Mouse (Mus musculus): ENCODE measurements around the gene Pnp2. TPM values are rescaled to one million over a fixed set of nuclear protein-coding genes. Genes with fewer than 3 reads are reported as not detected.
"Not testable (repeated sequence)": the region's sequence is repeated elsewhere in the genome, so short reads cannot be mapped to it uniquely, and the experiment has no call there.

The Pnp2 gene
- 2.7 and 3.1 TPM in 2 replicates for polyA plus RNA-seq (2012; rRNA removed)

GRCm38 (mm10) chr14:50955942-50956508 is at the start of gene Pnp2:
Gene Pnp2, plus strand, starts transcription at chr14:50955992.
- not testable (repeated sequence) for H3K36me3 ChIP-seq (ENCODE audit: control insufficient read depth, insufficient read depth, low read length); H3K4me1 ChIP-seq (ENCODE audit: control insufficient read depth, insufficient read depth, insufficient read length); H3K27me3 ChIP-seq (ENCODE audit: control insufficient read depth, insufficient read depth, low read length)
- 16% methylated on average over 19 of the region's 19 CpGs for WGBS
- H3K27ac ChIP-seq (ENCODE audit: insufficient read depth, low read length): peak within 1 kb of the TSS; percentile 18; the same call in 1 of the 2 replicates
- peak within 1 kb of the TSS; percentile 48 for H3K4me3 ChIP-seq (ENCODE audit: extremely low read depth, insufficient read depth, insufficient read length)
- peak in 1 of 2 experiments; percentile 51 for DNase-seq (ENCODE audit: low read depth in 1 of 2, low spot score in 2 of 2)

GRCm38 (mm10) chr14:50908126-50908525 is 47.7 kb upstream of the Pnp2 start:
- no peaks in the 10 kb centered on the region; the same call in 1 of the 2 replicates for H3K36me3 ChIP-seq (ENCODE audit: control insufficient read depth, insufficient read depth, low read length)
- no peak for DNase-seq (ENCODE audit: low read depth in 1 of 2, low spot score in 2 of 2)
- TF ChIP-seq POLR2A (IDR thresholded peaks at IDR 0.05; ENCODE audit: low read depth, low read length): no peak
- no peak for TF ChIP-seq CTCF (IDR thresholded peaks at IDR 0.05; ENCODE audit: extremely low read depth, insufficient read depth, insufficient read length, insufficient replicate concordance)
- H3K4me3 ChIP-seq (ENCODE audit: extremely low read depth, insufficient read depth, insufficient read length): no peak overlapping the region
- WGBS: 76% methylated on average over 4 of the region's 4 CpGs
- no peaks in the 10 kb centered on the region for H3K4me1 ChIP-seq (ENCODE audit: control insufficient read depth, insufficient read depth, insufficient read length)
- no peaks in the 10 kb centered on the region for H3K27me3 ChIP-seq (ENCODE audit: control insufficient read depth, insufficient read depth, low read length)
- no peak overlapping the region for H3K27ac ChIP-seq (ENCODE audit: insufficient read depth, low read length)

- no peaks in the 10 kb centered on the region for H3K27me3 ChIP-seq (ENCODE audit: control insufficient read depth, insufficient read depth, low read length)
- peaks cover 17% of the 10 kb centered on the region for H3K36me3 ChIP-seq (ENCODE audit: control insufficient read depth, insufficient read depth, low read length)
- no peak for TF ChIP-seq POLR2A (IDR thresholded peaks at IDR 0.05; ENCODE audit: low read depth, low read length)
- TF ChIP-seq CTCF (IDR thresholded peaks at IDR 0.05; ENCODE audit: extremely low read depth, insufficient read depth, insufficient read length, insufficient replicate concordance): no peak
- H3K4me1 ChIP-seq (ENCODE audit: control insufficient read depth, insufficient read depth, insufficient read length): no peaks in the 10 kb centered on the region
- H3K27ac ChIP-seq (ENCODE audit: insufficient read depth, low read length): no peak overlapping the region
- DNase-seq (ENCODE audit: low read depth in 1 of 2, low spot score in 2 of 2): no peak
- no peak overlapping the region for H3K4me3 ChIP-seq (ENCODE audit: extremely low read depth, insufficient read depth, insufficient read length)
- WGBS: 88% methylated on average over 3 of the region's 3 CpGs
These were observed 44.4 kb upstream of the Pnp2 start for GRCm38 (mm10) chr14:50911356-50911755.

- not testable (repeated sequence) for H3K27ac ChIP-seq (ENCODE audit: insufficient read depth, low read length); DNase-seq (ENCODE audit: low read depth in 1 of 2, low spot score in 2 of 2)
These were observed 32.4 kb upstream of the Pnp2 start for GRCm38 (mm10) chr14:50923437-50923836.

GRCm38 (mm10) chr14:50924281-50925064 is 31.3 kb upstream of the Pnp2 start, which contains the start of the genes Osgep and Apex1:
Gene Osgep, minus strand, starts transcription at chr14:50924893.
Gene Apex1, plus strand, starts transcription at chr14:50924968.
- WGBS: under 1% methylated on average over 57 of the region's 57 CpGs
- peak; percentile 94 to 95 for DNase-seq (ENCODE audit: low read depth in 1 of 2, low spot score in 2 of 2)
- peaks cover 31% of the 10 kb centered on the region for H3K36me3 ChIP-seq (ENCODE audit: control insufficient read depth, insufficient read depth, low read length)
- TF ChIP-seq POLR2A (IDR thresholded peaks at IDR 0.05; ENCODE audit: low read depth, low read length): peak; percentile 72
- TF ChIP-seq CTCF (IDR thresholded peaks at IDR 0.05; ENCODE audit: extremely low read depth, insufficient read depth, insufficient read length, insufficient replicate concordance): no peak
- H3K27ac ChIP-seq (ENCODE audit: insufficient read depth, low read length): peak within 1 kb of the TSS; percentile 97
- no peaks in the 10 kb centered on the region for H3K27me3 ChIP-seq (ENCODE audit: control insufficient read depth, insufficient read depth, low read length)
- H3K4me1 ChIP-seq (ENCODE audit: control insufficient read depth, insufficient read depth, insufficient read length): peaks cover 5% of the 10 kb centered on the region; the same call in 1 of the 2 replicates
- peak within 1 kb of the TSS; percentile 85 for H3K4me3 ChIP-seq (ENCODE audit: extremely low read depth, insufficient read depth, insufficient read length)

More at GRCm38 (mm10) chr14:50923437-50923836, 32.4 kb upstream of the Pnp2 start:
- H3K27me3 ChIP-seq (ENCODE audit: control insufficient read depth, insufficient read depth, low read length); H3K4me3 ChIP-seq (ENCODE audit: extremely low read depth, insufficient read depth, insufficient read length); H3K4me1 ChIP-seq (ENCODE audit: control insufficient read depth, insufficient read depth, insufficient read length): not testable (repeated sequence)
- WGBS: 71% methylated on average over 1 of the region's 1 CpGs
- peaks cover 25% of the 10 kb centered on the region for H3K36me3 ChIP-seq (ENCODE audit: control insufficient read depth, insufficient read depth, low read length)

GRCm38 (mm10) chr14:50925111-50925920 is 30.5 kb upstream of the Pnp2 start:
- Histone ChIP-seq H3K27me3 (ENCODE audit: control insufficient read depth, insufficient read depth, low read length) (no peaks in the 10 kb centered on the region), H3K4me3 (ENCODE audit: extremely low read depth, insufficient read depth, insufficient read length) (peak overlapping the region; percentile 85), H3K36me3 (ENCODE audit: control insufficient read depth, insufficient read depth, low read length) (peaks cover 31% of the 10 kb centered on the region), H3K4me1 (ENCODE audit: control insufficient read depth, insufficient read depth, insufficient read length) (peaks cover 8% of the 10 kb centered on the region; the same call in 1 of the 2 replicates), H3K27ac (ENCODE audit: insufficient read depth, low read length) (peak overlapping the region; percentile 55)
- no peak for DNase-seq (ENCODE audit: low read depth in 1 of 2, low spot score in 2 of 2)
- TF ChIP-seq POLR2A (IDR thresholded peaks at IDR 0.05; ENCODE audit: low read depth, low read length) (no peak), CTCF (IDR thresholded peaks at IDR 0.05; ENCODE audit: extremely low read depth, insufficient read depth, insufficient read length, insufficient replicate concordance) (no peak)
- 2% methylated on average over 38 of the region's 38 CpGs for WGBS
